Mouse (Mus musculus) kidney, postnatal 4 days (tissue): ENCODE measurements around the gene Lck.

ENCODE experiments used
- DNase-seq, 2 experiments: peaks; one replicate each; pipeline ENCODE4 v3.0.0; 2021; ENCODE audit warnings: mixed read lengths in 2 of 2

The Lck gene

DNA sequence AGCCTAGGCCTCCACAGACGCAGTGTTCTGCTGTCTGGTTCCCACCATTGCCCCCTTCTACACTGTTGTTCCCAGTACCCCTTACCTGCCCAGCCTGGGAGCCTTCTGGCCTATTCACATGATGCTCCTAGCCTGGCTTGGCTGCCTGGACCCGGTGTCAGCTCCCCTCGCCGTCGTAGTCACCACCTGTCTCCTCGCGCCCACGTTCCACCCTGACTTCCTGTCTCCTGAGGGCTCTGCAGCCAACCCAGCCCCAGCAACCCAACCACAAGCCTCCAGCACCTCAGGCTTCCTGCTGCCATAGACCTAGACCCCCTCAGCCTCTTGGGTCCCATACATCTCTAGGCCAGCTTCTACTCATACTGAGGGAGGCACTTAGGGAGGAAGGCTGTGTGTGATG, at the start of gene Lck:
Lck (minus strand) TSS at position 212 of the 400 bp plus-strand sequence.
- no peak for DNase-seq

- DNase-seq, result no peak
Observed at GRCm38 (mm10) chr4:129622803-129623535, 49.5 kb upstream of the Lck start.

DNA sequence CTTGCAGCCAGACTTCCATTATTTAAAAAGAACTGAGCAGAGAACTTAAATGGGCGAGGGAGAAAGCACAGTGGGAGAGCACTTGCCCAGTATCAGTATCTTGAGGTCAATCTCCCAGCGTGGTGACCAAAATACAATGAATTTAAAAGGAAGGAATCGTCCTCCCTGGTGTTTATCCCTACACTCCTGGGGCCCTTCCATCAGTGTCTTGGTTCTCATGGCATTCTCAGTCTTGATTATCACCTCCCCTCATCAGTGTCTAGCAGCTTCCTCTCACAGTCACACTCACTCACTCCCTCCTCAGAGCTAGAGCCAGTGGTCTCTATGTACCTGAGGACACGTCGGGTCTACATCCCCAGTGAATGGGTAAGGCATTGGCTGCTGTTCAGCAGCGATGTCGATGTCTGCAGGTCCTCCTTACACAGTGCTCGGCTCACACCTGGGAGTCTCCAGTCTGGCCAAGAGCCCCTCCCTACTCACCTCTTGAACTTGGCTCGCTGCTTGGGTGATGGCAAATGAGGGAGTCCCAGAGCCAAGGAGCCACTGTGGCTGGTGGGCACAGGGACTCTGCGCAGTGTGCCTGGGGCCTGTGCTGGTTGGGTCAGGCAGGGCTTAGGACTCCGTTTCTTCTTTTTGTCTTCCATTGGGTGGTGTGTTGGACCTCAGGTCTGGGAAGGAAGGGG, 48.8 kb upstream of the Lck start:
- no peak for DNase-seq

DNA sequence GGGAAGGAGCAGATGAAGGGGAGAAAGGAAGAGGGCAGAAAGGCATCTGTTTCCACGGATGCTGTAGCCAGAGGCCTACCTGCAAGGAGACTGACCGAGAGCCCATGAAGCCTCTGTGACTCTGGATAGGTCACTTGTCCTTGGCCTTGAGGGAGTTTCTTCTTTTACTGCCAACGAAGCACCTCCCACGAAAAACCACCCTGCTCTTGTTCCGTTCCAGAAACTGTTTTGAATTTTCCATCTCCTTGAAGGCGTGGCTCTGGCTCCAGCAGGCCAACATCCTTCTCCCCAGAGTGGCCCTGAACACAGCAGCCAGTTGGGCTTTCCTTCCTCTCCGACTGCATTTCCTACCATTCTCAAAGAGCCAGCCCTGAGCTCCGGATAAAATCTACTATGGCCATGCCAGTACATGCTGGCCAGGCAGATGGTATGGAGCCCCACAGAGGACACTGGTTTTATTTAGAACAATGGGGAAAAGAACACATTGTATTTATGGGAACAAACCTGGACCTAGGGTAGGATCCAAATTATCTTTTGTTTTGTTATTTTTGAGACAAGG, 47.9 kb upstream of the Lck start:
- peak in 1 of 2 experiments; percentile 34 for DNase-seq

- no peak for DNase-seq
Observed at GRCm38 (mm10) chr4:129620419-129621282, 47.2 kb upstream of the Lck start.

GRCm38 (mm10) chr4:129618786-129619691, 45.6 kb upstream of the Lck start, which contains the start of gene Iqcc:
Gene Iqcc (minus strand): TSS chr4:129619099.
- peak; percentile 97 for DNase-seq

DNA sequence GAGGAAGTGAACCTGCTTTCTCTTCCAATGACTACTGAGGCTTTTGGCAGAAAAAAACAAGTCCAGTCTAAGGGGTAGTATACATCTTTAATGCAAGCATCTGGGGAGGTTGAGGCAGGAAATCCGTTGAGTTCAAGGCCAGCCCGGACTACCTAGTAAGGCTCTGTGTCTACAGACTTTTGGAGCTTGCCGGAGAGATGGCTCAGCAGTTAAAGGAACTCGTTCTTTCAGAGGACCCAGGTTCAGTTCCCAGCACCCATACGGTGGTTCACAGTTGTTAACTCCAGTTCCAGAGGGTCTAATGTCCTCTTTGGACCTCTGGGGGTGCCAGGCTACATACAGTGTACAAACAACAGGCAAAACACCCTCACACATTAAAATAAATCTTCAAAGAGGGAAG, 44.6 kb upstream of the Lck start:
- no peak for DNase-seq

DNA sequence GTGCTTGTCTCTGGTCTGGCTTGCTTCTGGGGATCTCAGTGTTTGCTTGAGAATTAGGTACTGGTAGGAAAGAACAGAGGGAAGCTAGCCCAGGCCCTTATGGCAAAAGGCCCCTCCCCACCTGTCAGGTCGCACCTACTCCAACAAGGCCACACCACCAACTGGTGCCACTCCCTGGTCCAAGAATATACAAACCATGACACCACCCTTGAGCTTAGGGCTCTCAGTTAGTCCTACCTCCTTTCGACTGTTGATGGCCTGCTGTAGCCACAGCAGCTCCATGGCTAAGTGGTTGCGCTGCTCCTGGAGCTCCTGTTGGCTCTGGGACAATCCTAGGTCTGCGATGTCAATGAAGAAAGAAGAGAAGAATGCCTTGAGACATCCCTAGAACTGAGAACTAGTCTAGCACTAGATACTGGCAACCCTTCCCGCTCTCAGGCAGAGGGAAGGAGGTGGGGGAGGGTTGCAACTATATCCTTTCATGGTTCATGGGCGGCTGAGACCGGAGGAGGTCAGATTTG, 43.7 kb upstream of the Lck start:
- no peak for DNase-seq

DNA sequence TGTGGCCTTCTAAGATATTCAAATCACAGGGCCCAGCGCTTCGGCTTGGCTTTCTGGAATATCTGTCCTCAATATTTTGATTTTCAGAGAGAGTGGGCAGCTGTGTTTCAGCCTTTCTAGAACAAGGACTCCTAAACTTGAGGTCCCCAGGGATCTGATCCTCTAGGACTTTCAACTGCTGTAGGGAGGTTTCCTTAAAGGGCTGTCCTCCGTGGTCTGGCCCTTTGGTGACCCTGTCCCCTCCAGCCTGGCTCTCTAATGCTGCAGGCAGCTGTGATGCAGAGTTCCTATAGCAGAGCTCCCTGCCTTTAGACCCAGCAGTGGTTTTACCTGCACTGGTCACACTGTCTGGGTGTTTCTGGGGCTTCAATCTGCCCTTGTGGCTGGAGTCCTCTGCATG, 43.2 kb upstream of the Lck start:
- no peak for DNase-seq

DNA sequence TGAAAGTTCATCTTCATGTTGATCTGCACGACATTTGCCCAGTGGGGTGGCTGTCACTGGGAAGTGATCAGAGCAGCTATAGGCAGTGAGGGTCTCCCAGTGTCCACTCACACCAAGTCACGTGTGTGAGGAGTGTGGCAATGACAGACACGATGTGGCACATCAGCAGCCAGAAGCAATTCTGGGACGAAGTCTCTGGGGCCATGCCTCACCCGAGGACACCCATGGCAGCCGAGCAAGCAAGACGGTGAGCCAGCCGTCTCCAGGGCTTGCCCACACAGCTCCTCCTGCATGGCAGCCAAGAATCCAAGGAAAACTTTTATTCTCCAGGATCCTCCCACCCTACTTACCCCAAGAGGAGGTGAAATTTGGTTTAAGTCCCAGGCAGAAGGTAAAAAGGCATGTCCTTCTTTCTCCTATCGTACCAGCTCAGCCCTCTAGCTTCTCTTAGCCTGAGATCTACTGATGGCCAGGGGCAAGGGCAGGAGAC, 42.4 kb upstream of the Lck start:
- DNase-seq, result no peak

DNA sequence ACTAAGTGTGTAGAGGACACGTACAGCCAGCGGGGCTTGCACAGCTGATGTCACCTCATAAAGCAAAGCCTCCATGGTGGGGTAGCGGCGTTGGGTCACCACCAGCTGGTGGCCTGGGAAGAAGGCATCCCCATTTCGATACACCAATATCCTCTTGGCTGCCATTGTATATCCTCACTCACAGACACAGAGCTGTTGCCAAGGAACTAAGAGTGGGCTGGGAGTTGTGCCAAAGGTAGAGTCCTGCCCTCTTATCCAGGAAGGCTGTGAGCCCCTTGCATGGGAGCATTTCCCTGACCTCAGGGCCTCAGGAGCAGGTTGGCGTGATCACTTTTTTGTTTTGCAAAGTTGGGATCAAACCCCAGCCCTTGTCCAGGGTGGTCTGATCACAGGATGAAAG, 40.7 kb upstream of the Lck start, which contains the start of gene Dcdc2b:
Dcdc2b (minus strand) TSS at position 165 of the 400 bp plus-strand sequence.
- DNase-seq, result no peak

DNA sequence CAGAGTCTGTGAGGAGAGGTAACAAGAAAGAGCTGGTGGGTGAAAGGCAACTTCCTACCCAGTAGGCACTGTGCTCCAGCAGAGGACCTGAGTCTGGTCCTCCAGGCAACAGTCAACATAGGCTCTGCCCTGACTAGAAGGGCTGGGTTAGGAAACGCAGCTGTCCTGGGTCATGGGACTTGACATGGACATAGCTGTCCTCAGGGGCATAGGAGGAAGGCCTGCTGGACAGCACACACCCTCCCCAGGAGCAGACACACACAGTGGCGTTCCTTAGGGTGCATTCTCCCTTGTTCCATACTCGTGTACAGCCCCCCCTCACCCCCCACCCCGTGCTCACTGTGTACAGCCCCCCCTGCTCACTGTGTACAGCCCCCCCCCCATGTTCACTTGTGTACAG, 37.0 kb upstream of the Lck start:
- DNase-seq, result no peak

GRCm38 (mm10) chr4:129610026-129610425, 36.6 kb upstream of the Lck start:
- no peak for DNase-seq

DNA sequence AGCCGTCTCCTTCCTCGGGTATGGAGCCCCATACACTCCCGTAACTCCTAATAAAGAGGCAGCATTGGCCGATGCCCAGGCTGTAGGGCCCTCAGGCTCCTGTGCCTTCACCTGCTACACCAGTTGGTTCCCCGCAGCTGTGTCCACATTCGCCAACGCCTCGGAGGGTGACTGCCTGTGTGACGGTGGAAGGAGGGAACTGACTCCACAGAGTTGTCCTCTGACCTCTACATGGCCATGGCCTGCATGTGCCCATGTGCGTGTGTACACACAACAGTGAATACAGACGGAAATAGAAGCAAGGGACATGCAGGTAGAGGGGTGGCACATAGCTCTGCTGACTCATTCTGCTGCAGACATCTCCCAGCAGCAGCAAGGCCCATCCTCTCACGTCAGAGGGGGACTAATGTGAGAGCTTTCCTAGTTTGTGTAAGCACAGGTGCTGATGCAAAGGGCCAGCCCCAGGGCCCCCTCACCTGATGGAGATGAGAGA, 35.7 kb upstream of the Lck start:
- DNase-seq, result no peak

DNA sequence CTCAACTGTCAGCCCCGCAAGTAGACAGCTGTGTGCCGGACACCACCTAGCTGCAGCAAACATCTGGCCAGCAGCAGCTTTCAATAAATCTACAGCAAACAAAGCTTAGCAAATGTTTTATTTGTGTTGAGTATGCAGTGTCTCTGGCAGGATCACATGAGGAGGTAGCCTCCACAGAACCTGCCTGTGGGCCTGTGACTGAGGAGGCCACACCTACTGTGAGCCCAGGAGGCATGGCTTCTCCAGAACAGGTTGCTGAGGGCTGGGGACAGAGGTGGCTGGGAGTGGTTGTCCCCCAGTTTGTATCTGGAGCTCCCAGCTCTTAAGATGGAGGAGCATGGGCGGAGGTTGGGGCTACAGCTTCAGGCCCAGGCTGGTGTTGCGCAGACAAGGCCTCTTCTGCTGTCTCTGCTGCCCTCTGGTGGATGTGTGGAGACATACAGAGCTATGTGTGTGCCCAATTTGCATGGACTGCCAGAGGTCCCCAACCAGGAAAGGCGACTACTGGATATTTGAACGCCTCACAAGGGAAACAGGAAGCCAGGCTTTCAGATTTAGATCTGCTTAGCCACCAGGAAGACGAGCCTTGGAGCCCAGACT, 35.1 kb upstream of the Lck start:
- peak; percentile 85 to 90 for DNase-seq

- peak; percentile 86 to 91 for DNase-seq
Observed at GRCm38 (mm10) chr4:129600233-129601158, 27.1 kb upstream of the Lck start, which contains the start of the genes Eif3i and Tmem234. Gene Eif3i (minus strand): TSS chr4:129600648. Gene Tmem234 (plus strand): TSS chr4:129600668.

GRCm38 (mm10) chr4:129588865-129589264, 15.4 kb upstream of the Lck start:
- DNase-seq, result no peak

- DNase-seq, result no peak
Observed at GRCm38 (mm10) chr4:129586943-129587342, 13.5 kb upstream of the Lck start.

- DNase-seq, result no peak
Observed at GRCm38 (mm10) chr4:129585773-129586172, 12.3 kb upstream of the Lck start.
